Mouse (Mus musculus) myocyte (in vitro differentiated cells): ENCODE data around the gene Zfp575. TPM values are rescaled to one million over a fixed set of nuclear protein-coding genes. Genes with fewer than 3 reads are reported as not detected.

Source experiments
- H3K27me3 ChIP-seq: one replicate; pipeline ENCODE4 v1.6.1; 2011; ENCODE audit not compliant: control insufficient read depth, insufficient read depth, insufficient read length
- H3K36me3 ChIP-seq: one replicate; pipeline ENCODE4 v1.6.1; 2011; ENCODE audit not compliant: control insufficient read depth, insufficient read depth
- H3K4me2 ChIP-seq: one replicate; pipeline ENCODE4 v1.6.1; 2011; ENCODE audit warnings: low read depth, control low read depth
- H3K4me3 ChIP-seq: one replicate; pipeline ENCODE4 v1.5.1; 2011; ENCODE audit warnings: mild to moderate bottlenecking, control low read depth, moderate library complexity
- H3K79me2 ChIP-seq: one replicate; pipeline ENCODE4 v1.6.1; 2011; ENCODE audit not compliant: control insufficient read depth, insufficient read depth
- H3ac ChIP-seq: one replicate; pipeline ENCODE4 v1.6.1; 2011; ENCODE audit not compliant: control insufficient read depth, insufficient read length
- CEBPB ChIP-seq: IDR thresholded peaks from 2 replicates; pipeline ENCODE4 v1.6.1; 2011; ENCODE audit warnings: mild to moderate bottlenecking, moderate library complexity; ENCODE audit not compliant: poor library complexity, insufficient read depth, severe bottlenecking
- E2F4 ChIP-seq: IDR thresholded peaks from one replicate; pipeline ENCODE4 v1.6.1; 2011; ENCODE audit warnings: mild to moderate bottlenecking, control low read depth, moderate library complexity; ENCODE audit not compliant: insufficient read depth
- MAX ChIP-seq: IDR thresholded peaks from one replicate; pipeline ENCODE4 v1.6.1; 2011; ENCODE audit warnings: low read depth, mild to moderate bottlenecking, control low read depth
- MYOD1 ChIP-seq, 3 experiments: IDR thresholded peaks; one replicate each; pipeline ENCODE4 v1.6.1; 2011; ENCODE audit warnings: control low read depth in 2 of 3, low read depth in 2 of 3, mild to moderate bottlenecking in 2 of 3, moderate library complexity in 1 of 3; ENCODE audit not compliant: insufficient read length in 2 of 3, control insufficient read depth in 1 of 3
- MYOG ChIP-seq, 3 experiments: IDR thresholded peaks; one replicate each; pipeline ENCODE4 v1.6.1; 2011; ENCODE audit warnings: control low read depth in 2 of 3, low read depth in 2 of 3, mild to moderate bottlenecking in 2 of 3; ENCODE audit not compliant: insufficient read length in 2 of 3, control insufficient read depth in 1 of 3, insufficient read depth in 1 of 3
- POLR2A ChIP-seq: IDR thresholded peaks from one replicate; pipeline ENCODE4 v1.6.1; 2011; ENCODE audit warnings: low read depth, mild to moderate bottlenecking, control low read depth, moderate library complexity; ENCODE audit not compliant: insufficient read length
- POLR2AphosphoS2 ChIP-seq: IDR thresholded peaks from one replicate; pipeline ENCODE4 v1.6.1; 2011; ENCODE audit warnings: low read depth, control low read depth; ENCODE audit not compliant: insufficient read length
- REST ChIP-seq: IDR thresholded peaks from one replicate; pipeline ENCODE4 v1.6.1; 2011; ENCODE audit warnings: mild to moderate bottlenecking, control low read depth, moderate library complexity; ENCODE audit not compliant: insufficient read depth, insufficient read length
- SRF ChIP-seq: IDR thresholded peaks from one replicate; pipeline ENCODE4 v1.6.1; 2011; ENCODE audit warnings: low read depth; ENCODE audit not compliant: control insufficient read depth, insufficient read length
- TCF12 ChIP-seq: IDR thresholded peaks from one replicate; pipeline ENCODE4 v1.6.1; 2011; ENCODE audit warnings: mild to moderate bottlenecking, control low read depth; ENCODE audit not compliant: poor library complexity, insufficient read depth, severe bottlenecking
- TCF3 ChIP-seq: IDR thresholded peaks from one replicate; pipeline ENCODE4 v1.6.1; 2011; ENCODE audit warnings: low read depth, control low read depth; ENCODE audit not compliant: insufficient read length
- USF1 ChIP-seq: IDR thresholded peaks from one replicate; pipeline ENCODE4 v1.6.1; 2011; ENCODE audit warnings: low read depth, mild to moderate bottlenecking, control low read depth, moderate library complexity
- polyA plus RNA-seq: library from polyadenylated mRNA; unstranded; fragments of >200 nt; fragmentation: generic; extraction: Trizol; gene quantifications from one replicate; pipeline ENCODE4 v1.2.1, GENCODE M21; 2012; ENCODE audit warnings: missing spikeins

The Zfp575 gene
- polyA plus RNA-seq, 1 experiment: 0.12 TPM

DNA sequence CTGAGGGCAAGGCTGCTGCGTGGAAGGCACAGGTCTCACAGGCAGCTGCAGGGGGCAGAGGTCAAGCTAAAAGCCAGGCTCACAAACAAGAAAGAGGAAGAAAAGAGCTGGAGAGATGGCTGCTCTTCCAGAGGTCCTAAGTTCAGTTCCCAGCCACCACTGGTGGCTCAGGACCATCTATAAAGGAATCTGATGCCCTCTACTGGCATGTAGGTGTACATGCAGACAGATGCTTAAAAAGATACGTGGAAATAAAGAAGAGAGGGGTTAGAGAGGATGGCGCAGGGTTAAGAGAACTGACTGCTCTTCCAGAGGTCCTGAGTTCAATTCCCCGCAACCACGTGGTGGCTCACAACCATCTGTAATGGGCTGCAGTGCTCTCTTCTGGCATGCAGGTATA, 15.0 kb downstream of the Zfp575 start:
- TF ChIP-seq MYOG (IDR thresholded peaks at IDR 0.05; ENCODE audit: control insufficient read depth in 1 of 3, insufficient read depth in 1 of 3, insufficient read length in 2 of 3, low read depth in 2 of 3): no peak
- no peak for TF ChIP-seq TCF3
- no peak for TF ChIP-seq POLR2AphosphoS2
- TF ChIP-seq SRF: no peak
- no peak for TF ChIP-seq E2F4
- TF ChIP-seq CEBPB: no peak
- TF ChIP-seq POLR2A: no peak
- no peak for TF ChIP-seq MYOD1 (IDR thresholded peaks at IDR 0.05; ENCODE audit: control insufficient read depth in 1 of 3, insufficient read length in 2 of 3, low read depth in 2 of 3)
- no peak for TF ChIP-seq MAX
- no peak for TF ChIP-seq TCF12
- TF ChIP-seq USF1: no peak
- no peak for TF ChIP-seq REST
- Histone ChIP-seq H3K4me2 (no peak overlapping the region), H3ac (no peak overlapping the region), H3K4me3 (no peak overlapping the region), H3K79me2 (no peaks in the 10 kb centered on the region), H3K36me3 (no peaks in the 10 kb centered on the region), H3K27me3 (no peaks in the 10 kb centered on the region)

DNA sequence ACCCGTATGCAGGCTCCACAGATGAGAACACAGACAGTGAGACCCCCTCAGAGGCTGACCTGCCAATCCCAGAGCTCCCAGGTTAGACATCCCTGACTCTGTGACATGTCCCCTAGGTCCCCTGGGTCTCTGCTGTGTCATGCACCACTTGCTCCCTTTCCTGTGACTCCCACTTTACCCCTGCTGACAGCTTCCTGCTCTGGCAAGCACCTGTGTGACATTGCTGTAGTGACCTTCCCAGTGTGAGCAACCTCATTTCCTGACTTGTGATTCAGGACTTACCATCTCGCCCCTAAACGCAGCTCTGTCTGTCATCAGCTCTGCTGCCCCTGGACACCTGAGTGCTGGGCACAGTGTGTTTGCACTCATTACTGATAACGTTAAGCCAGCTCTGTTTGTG, 16.4 kb downstream of the Zfp575 start:
- H3K27me3 ChIP-seq: no peaks in the 10 kb centered on the region
- no peak overlapping the region for H3K4me2 ChIP-seq
- TF ChIP-seq POLR2A: no peak
- TF ChIP-seq POLR2AphosphoS2: no peak
- no peak for TF ChIP-seq TCF3
- no peak for TF ChIP-seq MYOG (IDR thresholded peaks at IDR 0.05; ENCODE audit: control insufficient read depth in 1 of 3, insufficient read depth in 1 of 3, insufficient read length in 2 of 3, low read depth in 2 of 3)
- TF ChIP-seq SRF: no peak
- no peak for TF ChIP-seq E2F4
- TF ChIP-seq USF1: no peak
- no peak for TF ChIP-seq MAX
- TF ChIP-seq MYOD1 (IDR thresholded peaks at IDR 0.05; ENCODE audit: control insufficient read depth in 1 of 3, insufficient read length in 2 of 3, low read depth in 2 of 3): no peak
- TF ChIP-seq REST: no peak
- no peak for TF ChIP-seq TCF12
- TF ChIP-seq CEBPB: no peak
- no peak overlapping the region for H3K4me3 ChIP-seq
- H3ac ChIP-seq: no peak overlapping the region
- H3K36me3 ChIP-seq: no peaks in the 10 kb centered on the region
- no peaks in the 10 kb centered on the region for H3K79me2 ChIP-seq

DNA sequence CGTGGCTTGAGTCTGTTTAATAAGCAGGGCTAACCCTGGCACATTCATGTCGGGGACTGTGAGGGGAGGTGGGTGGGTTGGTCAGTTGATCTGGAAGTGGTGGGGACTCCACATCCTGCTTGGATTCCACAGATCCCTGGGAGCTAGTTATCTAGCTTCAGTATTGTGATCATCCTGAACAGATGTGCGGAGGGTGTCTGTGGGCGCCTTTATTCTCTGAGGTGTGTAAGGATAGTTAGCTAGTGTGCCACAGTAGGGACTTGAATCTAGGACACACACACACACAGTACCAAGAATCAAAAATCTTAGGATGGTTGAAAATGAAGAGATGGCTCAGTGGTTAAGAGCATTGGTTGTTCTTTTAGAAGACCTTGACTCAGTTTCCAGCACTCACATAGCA, 18.9 kb downstream of the Zfp575 start:
- no peak overlapping the region for H3K4me2 ChIP-seq
- H3K36me3 ChIP-seq: no peaks in the 10 kb centered on the region
- H3K4me3 ChIP-seq: no peak overlapping the region
- no peaks in the 10 kb centered on the region for H3K27me3 ChIP-seq
- no peaks in the 10 kb centered on the region for H3K79me2 ChIP-seq
- TF ChIP-seq CEBPB (no peak), SRF (no peak), TCF3 (no peak), POLR2AphosphoS2 (no peak), TCF12 (no peak)
- no peak overlapping the region for H3ac ChIP-seq

DNA sequence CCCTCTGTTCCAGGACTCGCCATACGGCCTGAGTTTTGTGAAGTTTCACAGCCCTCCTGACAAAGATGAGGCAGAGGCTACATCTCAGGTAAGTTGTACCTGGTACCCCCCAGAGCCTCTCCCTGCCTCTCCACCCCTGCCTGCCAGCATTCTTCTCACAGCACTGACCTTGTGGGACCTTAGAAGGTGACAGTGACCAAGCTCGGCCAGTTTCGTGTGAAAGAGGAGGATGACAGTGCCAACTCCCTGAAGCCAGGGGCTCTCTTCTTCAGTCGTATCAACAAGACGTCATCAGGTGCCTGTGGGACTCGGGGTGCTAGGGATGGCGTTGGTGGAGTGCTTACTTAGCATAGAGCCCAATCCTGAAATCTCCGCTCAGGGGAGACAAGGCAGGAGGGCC, 21.2 kb downstream of the Zfp575 start:
- H3K36me3 ChIP-seq: peaks cover 4% of the 10 kb centered on the region
- no peak overlapping the region for H3ac ChIP-seq
- H3K4me3 ChIP-seq: no peak overlapping the region
- no peaks in the 10 kb centered on the region for H3K27me3 ChIP-seq
- no peak overlapping the region for H3K4me2 ChIP-seq
- H3K79me2 ChIP-seq: no peaks in the 10 kb centered on the region
- no peak for TF ChIP-seq USF1
- TF ChIP-seq MYOD1 (IDR thresholded peaks at IDR 0.05; ENCODE audit: control insufficient read depth in 1 of 3, insufficient read length in 2 of 3, low read depth in 2 of 3): no peak
- no peak for TF ChIP-seq MYOG (IDR thresholded peaks at IDR 0.05; ENCODE audit: control insufficient read depth in 1 of 3, insufficient read depth in 1 of 3, insufficient read length in 2 of 3, low read depth in 2 of 3)
- no peak for TF ChIP-seq TCF3
- TF ChIP-seq POLR2AphosphoS2: no peak
- no peak for TF ChIP-seq POLR2A
- no peak for TF ChIP-seq SRF
- TF ChIP-seq REST: no peak
- no peak for TF ChIP-seq TCF12
- TF ChIP-seq CEBPB: no peak
- no peak for TF ChIP-seq MAX

DNA sequence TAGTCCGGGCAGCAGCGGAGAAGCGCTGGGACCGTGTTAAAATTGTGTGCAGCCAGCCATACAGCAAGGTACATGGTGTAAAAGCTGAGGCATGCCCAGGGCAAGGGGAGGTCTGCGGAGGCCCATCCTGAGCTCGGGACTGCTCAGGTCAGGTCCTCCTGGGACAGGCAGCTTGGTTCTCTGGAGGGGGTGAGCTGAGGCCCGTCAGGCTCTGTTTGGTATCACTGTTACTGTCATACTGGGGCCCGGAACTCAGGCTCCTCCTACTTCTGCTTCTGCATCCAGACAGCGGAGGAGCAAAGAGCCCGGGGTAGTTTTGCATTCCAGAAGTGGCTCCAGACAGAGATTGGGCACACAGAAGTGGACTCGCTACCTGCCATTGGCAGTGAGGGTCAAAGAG, 21.8 kb downstream of the Zfp575 start:
- peaks cover 4% of the 10 kb centered on the region for H3K36me3 ChIP-seq
- H3K27me3 ChIP-seq: no peaks in the 10 kb centered on the region
- no peak for TF ChIP-seq TCF12
- no peak for TF ChIP-seq TCF3
- no peak for TF ChIP-seq MAX
- no peak for TF ChIP-seq MYOG (IDR thresholded peaks at IDR 0.05; ENCODE audit: control insufficient read depth in 1 of 3, insufficient read depth in 1 of 3, insufficient read length in 2 of 3, low read depth in 2 of 3)
- no peak for TF ChIP-seq MYOD1 (IDR thresholded peaks at IDR 0.05; ENCODE audit: control insufficient read depth in 1 of 3, insufficient read length in 2 of 3, low read depth in 2 of 3)
- no peak for TF ChIP-seq E2F4

More for the DNA sequence above, 21.8 kb downstream of the Zfp575 start:
- H3ac ChIP-seq: no peak overlapping the region
- H3K4me3 ChIP-seq: no peak overlapping the region
- H3K4me2 ChIP-seq: no peak overlapping the region
- H3K79me2 ChIP-seq: no peaks in the 10 kb centered on the region
